Mouse (Mus musculus) retina, postnatal 7 days (tissue): ENCODE measurements at regions not wholly inside any gene's neighbourhood (a gene's known extent, or its start where the extent isn't known, plus 50 kb on each side); places are given as distances from the start of the nearest gene placed in this dataset.

Source experiments
- DNase-seq: peaks from one replicate; pipeline ENCODE4 v3.0.0-alpha.2; 2012; ENCODE audit warnings: low read depth, low spot score

GRCm38 (mm10) chr11:113091901-113092568 is 310.0 kb downstream of the Sox9 start:
- no peak for DNase-seq

GRCm38 (mm10) chr11:113093895-113094445 is 311.9 kb downstream of the Sox9 start:
- no peak for DNase-seq

- DNase-seq: no peak
These were observed 313.6 kb downstream of the Sox9 start for GRCm38 (mm10) chr11:113095625-113096024.

- no peak for DNase-seq
These were observed 314.2 kb downstream of the Sox9 start for GRCm38 (mm10) chr11:113096209-113096608.

GRCm38 (mm10) chr11:113098360-113098759 is 316.3 kb downstream of the Sox9 start:
- no peak for DNase-seq

GRCm38 (mm10) chr11:113100800-113101199 is 318.8 kb downstream of the Sox9 start:
- DNase-seq: no peak

- no peak for DNase-seq
These were observed 319.5 kb downstream of the Sox9 start for GRCm38 (mm10) chr11:113101534-113101933.

GRCm38 (mm10) chr11:113103161-113103845 is 321.3 kb downstream of the Sox9 start:
- DNase-seq: no peak

- no peak for DNase-seq
These were observed 323.3 kb downstream of the Sox9 start for GRCm38 (mm10) chr11:113105371-113105770.

GRCm38 (mm10) chr11:113107205-113107844 is 325.3 kb downstream of the Sox9 start:
- no peak for DNase-seq

GRCm38 (mm10) chr11:113107966-113108699 is 326.1 kb downstream of the Sox9 start:
- no peak for DNase-seq

GRCm38 (mm10) chr11:113109096-113109495 is 327.1 kb downstream of the Sox9 start:
- no peak for DNase-seq

- DNase-seq: no peak
These were observed 331.3 kb downstream of the Sox9 start for GRCm38 (mm10) chr11:113113220-113113817.

GRCm38 (mm10) chr11:113117179-113117898 is 335.3 kb downstream of the Sox9 start:
- no peak for DNase-seq

GRCm38 (mm10) chr11:113120570-113120969 is 338.5 kb downstream of the Sox9 start:
- no peak for DNase-seq

- no peak for DNase-seq
These were observed 339.3 kb downstream of the Sox9 start for GRCm38 (mm10) chr11:113121307-113121706.

GRCm38 (mm10) chr11:113122137-113122536 is 340.1 kb downstream of the Sox9 start:
- DNase-seq: no peak

- no peak for DNase-seq
These were observed 340.9 kb downstream of the Sox9 start for GRCm38 (mm10) chr11:113122964-113123363.

GRCm38 (mm10) chr11:113125832-113126231 is 343.8 kb downstream of the Sox9 start:
- DNase-seq: no peak

- DNase-seq: no peak
These were observed 347.2 kb downstream of the Sox9 start for GRCm38 (mm10) chr11:113129192-113129591.

- no peak for DNase-seq
These were observed 348.0 kb downstream of the Sox9 start for GRCm38 (mm10) chr11:113129975-113130374.
